Mouse (Mus musculus): ENCODE results near the gene Sh3kbp1. TPM values are rescaled to one million over a fixed set of nuclear protein-coding genes. Genes with fewer than 3 reads are reported as not detected.

Gene Sh3kbp1
- total and polyA plus RNA-seq, 3 experiments, result 18.6 to 37.7 TPM; not detected in 1

- Histone ChIP-seq H3K36me3 (ENCODE audit: control insufficient read depth in 1 of 2, insufficient read depth in 2 of 2, low read length in 2 of 2) (peaks cover 0 to 7% of the 10 kb centered on the region in 2 experiments; a peak in 2 of 4 replicates), H3K79me2 (ENCODE audit: control insufficient read depth, insufficient read depth, low read length, poor library complexity) (no peaks in the 10 kb centered on the region), H3K4me3 (ENCODE audit: control insufficient read depth in 1 of 2, insufficient read depth in 1 of 2, low read depth in 2 of 2, low read length in 2 of 2) (no peak overlapping the region), H3K27ac (ENCODE audit: control insufficient read depth, low read depth, low read length) (no peak overlapping the region), H3K9me3 (replicated peaks; ENCODE audit: insufficient read depth, low read length) (no peaks in the 10 kb centered on the region), H3K4me1 (ENCODE audit: control insufficient read depth in 1 of 2, insufficient read depth in 2 of 2, low read length in 2 of 2) (peaks cover 2 to 10% of the 10 kb centered on the region in 2 experiments; a peak in 2 of 4 replicates), H3K27me3 (ENCODE audit: control insufficient read depth in 1 of 2, insufficient read depth in 2 of 2, low read length in 2 of 2) (no peaks in the 10 kb centered on the region), H3K9ac (ENCODE audit: control insufficient read depth, low read depth, low read length, poor library complexity, severe bottlenecking) (peak overlapping the region; percentile 20)
- TF ChIP-seq ZC3H11A (IDR thresholded peaks at IDR 0.05; ENCODE audit: low read depth, low read length) (peak; percentile 66), RCOR1 (IDR thresholded peaks at IDR 0.05; ENCODE audit: low read depth, low read length) (no peak), TAL1 (IDR thresholded peaks at IDR 0.05; ENCODE audit: low read length) (no peak), UBTF (IDR thresholded peaks at IDR 0.05; ENCODE audit: borderline replicate concordance, insufficient read depth, low read depth, low read length) (no peak), MYB (IDR thresholded peaks at IDR 0.05; ENCODE audit: low read depth, low read length) (no peak), MAFK (IDR thresholded peaks at IDR 0.05; ENCODE audit: borderline replicate concordance, low read depth, low read length) (no peak), ELF1 (IDR thresholded peaks at IDR 0.05; ENCODE audit: low read depth, low read length) (no peak), BHLHE40 (IDR thresholded peaks at IDR 0.05; ENCODE audit: borderline replicate concordance, low read depth, low read length) (no peak), SMC3 (IDR thresholded peaks at IDR 0.05; ENCODE audit: low read depth, low read length) (peak; percentile 93), ETS1 (IDR thresholded peaks at IDR 0.05; ENCODE audit: low read depth, low read length) (no peak), CHD1 (IDR thresholded peaks at IDR 0.05; ENCODE audit: low read depth, low read length) (no peak), MYC (IDR thresholded peaks at IDR 0.05; ENCODE audit: low read depth, low read length) (no peak), CHD2 (IDR thresholded peaks at IDR 0.05; ENCODE audit: low read length) (no peak), MAX (IDR thresholded peaks at IDR 0.05; ENCODE audit: low read length) (no peak), POLR2AphosphoS5 (IDR thresholded peaks at IDR 0.05; ENCODE audit: borderline replicate concordance, low read depth, low read length) (no peak), HCFC1 (IDR thresholded peaks at IDR 0.05; ENCODE audit: low read depth, low read length) (no peak), JUND (IDR thresholded peaks at IDR 0.05; ENCODE audit: low read depth, low read length) (no peak), E2F4 (IDR thresholded peaks at IDR 0.05; ENCODE audit: borderline replicate concordance, low read depth, low read length) (no peak), NRF1 (IDR thresholded peaks at IDR 0.05; ENCODE audit: insufficient read depth, low read depth, low read length, poor library complexity, severe bottlenecking) (no peak), MXI1 (IDR thresholded peaks at IDR 0.05; ENCODE audit: low read depth, low read length) (no peak), CTCF (IDR thresholded peaks at IDR 0.05 in 2 of 3, conservative IDR thresholded peaks at IDR 0.05 in 1 of 3; ENCODE audit: control insufficient read depth in 1 of 3, insufficient read depth in 1 of 3, low read depth in 2 of 3, low read length in 3 of 3, poor library complexity in 1 of 3, severe bottlenecking in 1 of 3) (peak; percentile 80 to 97 (median 92)), RAD21 (IDR thresholded peaks at IDR 0.05; ENCODE audit: low read depth, low read length) (peak; percentile 91), SIN3A (IDR thresholded peaks at IDR 0.05; ENCODE audit: low read length) (no peak), ZNF384 (IDR thresholded peaks at IDR 0.05; ENCODE audit: low read depth, low read length) (no peak; the same call in 1 of the 2 replicates), TBP (IDR thresholded peaks at IDR 0.05; ENCODE audit: low read depth, low read length) (no peak), GABPA (IDR thresholded peaks at IDR 0.05; ENCODE audit: low read depth, low read length) (no peak), GATA1 (IDR thresholded peaks at IDR 0.05; ENCODE audit: low read depth, low read length) (no peak), MAZ (IDR thresholded peaks at IDR 0.05; ENCODE audit: low read depth, low read length) (no peak), TCF12 (IDR thresholded peaks at IDR 0.05; ENCODE audit: low read depth, low read length) (no peak)
- DNase-seq (ENCODE audit: low read depth, low spot score), result peak; percentile 88
Measured at GRCm38 (mm10) chrX:159973730-159974129, 346.7 kb downstream of the Sh3kbp1 start.
